Mouse (Mus musculus) kidney, postnatal 14 days (tissue): ENCODE results near the gene Naa15.
"Not testable (repeated sequence)": the region's sequence is repeated elsewhere in the genome, so short reads cannot be mapped to it uniquely, and the experiment has no call there.

Source experiments
- DNase-seq: peaks from one replicate; pipeline ENCODE4 v3.0.0; 2022; ENCODE audit warnings: mixed read lengths

Naa15 gene

DNA sequence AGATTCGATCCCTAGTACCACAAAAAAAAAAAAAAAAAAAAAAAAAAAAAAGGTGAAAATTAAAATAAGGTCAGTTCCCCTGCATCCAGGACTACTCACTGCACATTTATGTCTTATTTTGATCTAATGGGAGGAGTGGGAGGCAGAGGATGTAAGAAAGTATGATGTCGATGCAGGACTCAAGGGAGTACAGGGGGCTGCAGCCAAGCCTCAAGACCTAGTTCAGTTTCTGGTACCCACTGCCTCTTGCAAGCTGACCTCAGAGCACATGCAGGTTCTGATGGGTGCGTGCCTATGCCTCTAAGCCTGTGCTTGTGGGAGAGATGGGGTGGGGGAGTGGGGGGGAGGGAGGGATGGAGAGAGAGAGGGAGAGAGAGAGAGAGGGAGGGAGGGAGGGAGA, 20.1 kb upstream of the Naa15 start:
- DNase-seq, result no peak

DNA sequence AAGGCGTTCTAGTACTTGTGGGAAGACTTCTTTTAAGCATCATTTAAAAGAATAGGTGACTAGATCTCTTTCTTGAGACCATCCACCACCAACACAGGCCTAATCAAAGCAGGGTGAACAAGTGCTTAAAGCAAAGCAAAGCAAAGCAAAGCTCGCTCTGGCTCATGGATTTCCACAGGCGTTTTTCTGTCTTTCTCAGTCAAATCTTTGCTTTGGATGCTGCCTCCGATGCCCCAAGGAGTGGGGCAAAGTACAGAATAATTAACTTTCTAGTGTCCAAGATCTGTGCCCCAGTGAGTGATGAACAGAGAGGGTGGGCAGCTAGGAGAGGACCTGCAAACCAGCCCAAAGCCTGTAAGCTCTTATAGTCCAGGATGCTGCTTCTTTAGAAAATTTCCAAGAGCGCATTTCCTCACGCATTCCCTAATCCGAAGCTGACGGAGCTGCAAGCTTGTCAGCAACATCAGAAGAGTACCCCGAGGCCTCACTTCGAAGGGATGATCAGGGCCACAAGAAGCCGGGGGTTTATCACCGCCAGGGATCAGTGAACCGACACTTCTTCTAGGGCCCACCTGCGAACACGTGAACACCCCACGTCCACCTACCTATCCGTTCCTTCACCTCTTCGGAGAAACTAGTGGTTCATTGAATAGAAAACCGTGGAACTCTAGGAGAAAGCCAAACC, 19.3 kb upstream of the Naa15 start:
- no peak for DNase-seq

DNA sequence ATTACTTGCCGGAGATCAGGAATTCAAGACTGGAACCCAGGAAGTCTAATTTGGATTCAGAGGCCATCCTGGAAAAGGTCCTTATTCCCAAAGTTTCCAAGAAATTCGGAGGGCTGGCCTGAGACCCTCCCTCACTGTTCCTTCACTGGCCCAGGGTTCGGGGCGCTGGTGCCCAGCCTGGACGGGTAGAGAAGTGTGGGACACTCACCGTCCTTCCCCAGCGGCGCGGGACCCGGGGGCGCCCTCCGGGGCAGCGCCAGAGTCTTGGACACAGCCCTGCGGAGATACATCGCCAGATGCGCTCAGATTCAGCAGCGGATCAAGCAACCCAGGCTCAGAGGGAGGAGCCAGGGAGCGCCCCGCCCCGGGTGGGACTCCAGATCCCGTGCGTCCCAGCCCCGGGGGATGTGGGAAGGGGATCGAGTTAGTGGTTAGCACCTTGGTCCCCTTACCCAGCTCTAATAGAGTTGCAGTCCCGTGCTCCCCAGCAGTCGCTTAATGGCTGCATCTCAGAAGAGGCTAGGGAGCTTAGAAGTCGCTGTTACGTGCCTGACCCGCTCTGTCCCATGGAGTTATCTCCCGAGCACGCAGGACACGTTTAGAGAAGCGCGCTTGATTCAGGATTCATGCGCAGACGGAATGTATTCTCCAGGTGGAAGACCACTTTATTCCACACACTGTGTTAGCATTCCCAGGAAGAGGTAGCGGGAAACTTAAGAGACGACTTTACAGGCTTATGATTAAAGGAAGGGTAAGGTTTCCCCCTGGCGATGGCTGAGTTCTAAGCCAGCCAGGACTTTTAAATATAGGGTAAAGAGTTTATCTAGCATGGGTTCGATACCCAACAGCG, 18.5 kb upstream of the Naa15 start, which contains the start of gene Mgarp:
Gene Mgarp (minus strand): TSS at position 520 of the 850 bp plus-strand sequence.
- peak; percentile 75 for DNase-seq

DNA sequence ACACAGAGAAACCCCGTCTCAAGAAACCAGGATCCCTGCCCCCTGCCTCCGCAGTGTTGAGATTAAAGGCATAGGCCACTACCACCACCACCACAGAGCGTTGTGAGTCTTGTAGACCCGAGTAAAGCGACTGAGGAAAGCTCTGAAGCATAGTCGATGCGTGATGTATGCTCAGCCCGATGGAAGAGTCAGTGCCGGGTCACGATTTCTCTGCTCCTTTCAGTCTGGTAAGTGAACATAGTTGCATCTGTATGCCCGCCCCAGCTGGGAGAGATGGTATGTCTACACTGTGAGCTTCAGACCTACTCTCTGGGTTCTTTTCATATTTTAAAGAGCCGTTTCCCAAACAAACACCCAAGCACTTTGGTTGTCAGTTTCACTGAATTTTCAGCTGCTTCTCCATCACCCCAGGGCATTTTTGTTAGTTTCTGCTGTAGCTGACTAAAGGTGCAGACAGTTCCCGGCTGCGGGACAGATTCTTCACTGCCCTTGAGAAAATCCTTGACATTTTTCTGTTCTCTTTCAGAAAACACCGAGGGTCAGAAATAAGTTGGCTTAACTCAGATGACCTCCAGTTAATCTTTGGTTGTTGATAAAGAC, 17.1 kb upstream of the Naa15 start:
- no peak for DNase-seq

DNA sequence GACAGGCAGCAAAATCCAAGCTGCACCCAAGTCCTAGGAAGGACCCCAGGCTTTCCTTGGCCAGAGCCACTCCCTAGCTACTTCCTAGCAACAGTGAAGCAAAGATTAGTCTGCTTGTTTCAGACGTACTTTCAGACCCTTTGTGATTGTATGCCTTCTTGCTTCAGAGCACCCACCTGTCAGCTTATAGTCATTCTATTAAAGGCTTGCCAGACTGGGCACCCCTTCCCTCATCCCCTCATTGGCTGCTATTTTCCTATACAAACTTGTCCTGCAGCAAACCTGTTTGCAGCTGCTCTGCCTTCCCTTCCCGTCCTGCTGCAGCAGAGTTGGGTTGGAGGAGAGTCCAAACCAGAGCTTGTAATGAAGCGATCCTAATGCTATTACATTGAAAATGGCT, 16.3 kb upstream of the Naa15 start:
- DNase-seq, result no peak

DNA sequence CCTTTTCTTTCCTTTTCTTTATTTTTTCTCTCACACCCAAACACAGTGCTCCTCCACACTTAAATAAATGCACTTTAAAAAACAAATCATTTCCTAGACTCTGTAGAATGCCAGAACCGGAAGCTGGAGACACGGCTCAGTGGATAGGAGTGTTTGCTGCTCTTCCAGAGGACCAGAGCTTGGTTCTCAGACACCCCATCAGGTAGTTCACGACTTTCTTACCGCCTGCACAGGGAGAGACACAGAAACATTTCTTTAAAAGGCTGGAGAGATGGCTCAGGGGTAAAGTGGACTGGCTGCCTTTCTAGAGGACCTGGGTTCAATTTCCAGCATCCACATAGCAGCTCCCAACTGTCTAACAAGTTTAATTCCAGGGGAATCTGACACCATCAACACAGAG, 15.4 kb upstream of the Naa15 start:
- no peak for DNase-seq

DNA sequence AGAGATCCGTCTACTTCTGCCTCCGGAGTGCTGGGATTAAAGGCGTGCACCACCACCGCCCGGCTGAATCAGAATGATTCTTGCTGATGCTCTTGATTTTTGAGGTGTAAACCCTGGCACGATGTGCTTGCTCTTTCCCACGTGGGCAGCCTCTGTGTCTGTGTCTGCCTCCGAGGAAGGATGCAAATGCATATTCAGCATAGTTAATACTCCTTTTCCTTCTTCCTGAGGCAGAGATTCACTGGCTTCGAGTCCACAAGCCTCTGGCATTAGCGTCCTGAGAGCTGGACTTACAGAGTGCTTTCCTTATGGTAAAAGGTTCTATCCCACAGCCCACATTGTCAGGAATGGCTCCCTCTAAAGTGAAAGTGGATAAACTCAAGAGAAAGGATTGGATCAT, 14.3 kb upstream of the Naa15 start:
- DNase-seq, result no peak

DNA sequence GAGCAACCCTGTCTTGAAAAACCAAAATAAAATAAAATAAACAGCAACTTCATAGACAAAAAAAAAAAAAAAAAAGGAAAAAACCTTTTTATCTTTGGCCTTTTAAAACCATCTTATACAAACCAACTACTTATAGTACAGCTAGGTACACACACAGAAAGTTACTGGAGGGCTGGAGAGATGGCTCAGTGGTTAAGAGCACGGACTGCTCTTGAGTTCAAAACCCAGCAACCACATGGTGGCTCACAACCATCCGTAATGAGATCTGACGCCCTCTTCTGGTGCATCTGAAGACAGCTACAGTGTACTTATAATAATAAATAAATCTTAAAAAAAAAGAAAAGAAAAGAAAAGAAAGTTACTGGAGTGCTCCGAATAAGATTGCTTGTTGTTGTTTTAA, 12.9 kb upstream of the Naa15 start:
- DNase-seq, result not testable (repeated sequence)

DNA sequence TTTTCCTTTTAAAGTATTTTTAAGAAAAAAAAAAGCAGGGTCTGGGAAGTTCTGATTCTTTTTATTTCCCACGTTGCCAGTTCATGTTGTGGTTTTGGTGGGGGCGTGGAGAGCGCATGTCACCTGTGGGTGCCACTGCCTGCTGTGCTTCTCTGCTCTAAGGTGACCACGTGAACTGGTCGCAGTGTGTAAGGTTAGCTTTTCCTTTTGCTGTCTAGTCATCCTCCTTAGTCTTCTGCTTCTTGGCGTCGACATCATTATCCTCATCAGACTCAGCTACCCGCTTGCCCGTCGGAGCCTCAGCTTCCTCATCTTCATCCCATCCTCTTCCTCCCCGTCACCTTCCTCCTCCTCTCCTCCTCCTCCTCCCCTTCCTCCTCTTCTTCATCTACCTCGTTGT, 12.3 kb upstream of the Naa15 start:
- no peak for DNase-seq

DNA sequence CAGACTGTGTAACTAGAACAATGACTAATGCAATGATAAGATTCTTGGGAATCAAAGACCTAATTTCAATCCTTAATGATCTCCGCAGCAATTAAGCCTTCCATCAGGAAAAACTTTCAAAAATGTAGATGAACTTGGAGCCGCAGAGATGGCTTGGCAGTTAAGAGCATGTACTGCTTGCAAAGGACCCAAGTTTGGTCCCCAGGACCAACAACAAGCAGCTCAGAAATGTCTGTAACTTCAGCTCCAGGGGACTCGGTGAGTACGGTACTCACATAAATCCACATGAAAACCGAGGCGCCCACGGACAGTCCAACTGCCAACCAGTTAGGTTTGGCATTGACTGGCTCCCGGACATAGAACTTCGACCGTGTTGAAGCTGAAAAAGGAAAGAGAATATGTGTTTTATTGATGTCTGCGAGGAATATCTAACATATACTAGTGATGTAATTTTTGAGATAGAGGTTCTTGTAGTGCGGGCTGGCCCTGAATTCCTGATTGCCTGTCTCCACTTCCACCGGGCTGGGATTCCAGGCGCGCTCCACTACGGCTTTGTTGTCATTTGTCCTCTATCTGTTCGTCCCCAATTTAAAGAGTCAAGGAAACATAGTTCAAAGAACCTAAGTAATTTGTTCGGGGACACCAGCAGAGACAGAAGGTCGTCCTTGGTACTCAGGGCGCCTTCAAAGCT, 6.9 kb upstream of the Naa15 start:
- no peak for DNase-seq

DNA sequence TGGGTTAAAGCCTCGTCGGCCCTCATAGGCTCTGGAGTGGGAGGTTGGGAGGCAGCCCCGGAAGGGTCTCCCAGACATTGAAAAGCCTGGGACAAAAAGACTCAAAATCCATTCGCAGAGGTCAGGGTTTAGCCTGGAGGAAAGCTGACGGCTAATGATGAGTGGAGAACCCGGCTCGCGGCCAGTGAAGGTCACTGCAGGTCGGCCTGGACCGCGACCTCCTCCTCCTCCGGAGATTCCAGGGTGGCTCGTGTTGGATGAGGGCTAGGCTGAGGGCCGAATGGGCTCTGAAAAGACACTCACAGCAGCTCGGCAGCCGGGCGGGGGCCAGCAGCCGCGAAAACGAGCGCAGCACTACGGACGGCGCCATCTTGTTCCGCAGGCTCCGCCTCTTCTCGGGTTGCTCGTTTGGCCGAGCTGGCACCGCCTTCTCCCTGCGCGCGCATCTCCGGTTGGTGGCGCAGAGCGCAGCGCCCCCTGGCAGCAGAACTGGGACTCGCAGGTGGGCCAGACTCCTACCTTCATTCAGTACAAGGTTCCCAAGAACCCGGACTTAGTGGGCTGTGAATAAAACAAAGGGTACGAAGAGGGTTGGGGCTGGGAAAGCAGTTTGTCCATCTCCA, 6.3 kb upstream of the Naa15 start, which contains the start of gene Ndufc1:
Gene Ndufc1 (minus strand): TSS at position 428 of the 623 bp plus-strand sequence.
- DNase-seq, result peak; percentile 98

DNA sequence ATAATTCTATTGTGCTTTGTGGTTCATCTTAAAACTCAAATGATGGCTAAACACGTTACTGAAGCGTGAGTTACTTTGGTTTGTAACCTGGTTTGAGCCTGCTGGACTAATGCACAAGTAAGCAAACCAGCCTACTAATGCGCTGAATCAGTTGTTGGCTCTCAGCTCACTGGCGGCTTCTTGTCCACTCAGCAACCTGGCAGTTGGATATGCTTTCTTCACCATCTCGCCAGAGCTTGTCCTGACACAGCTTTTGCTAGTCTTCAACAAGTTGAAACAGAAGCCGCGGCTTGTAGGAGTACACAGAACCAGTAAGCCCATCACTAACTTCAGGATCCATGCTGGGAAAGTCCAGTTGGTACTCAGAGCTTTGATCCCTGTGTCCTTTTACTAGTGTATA, 2.5 kb upstream of the Naa15 start:
- peak; percentile 44 for DNase-seq

DNA sequence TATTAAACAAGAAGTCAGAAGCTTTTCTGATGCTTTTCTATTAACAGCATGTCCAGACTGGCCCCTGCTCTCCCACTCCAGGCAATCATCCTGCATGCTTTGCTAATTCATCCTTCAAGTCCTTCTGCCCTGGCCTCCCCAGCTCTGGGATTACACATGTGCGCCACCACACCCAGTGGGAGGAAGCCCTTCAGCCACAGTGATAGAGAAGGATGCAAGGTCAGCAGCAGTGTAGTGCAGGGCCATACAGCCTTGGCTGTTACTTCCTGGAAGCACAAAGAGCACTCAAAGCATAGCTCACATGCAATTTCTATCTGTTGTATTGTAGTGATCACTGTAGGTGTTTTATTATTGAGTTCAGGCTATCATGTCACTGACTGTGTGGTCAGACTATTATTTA, 1.7 kb upstream of the Naa15 start:
- peak; percentile 27 for DNase-seq

DNA sequence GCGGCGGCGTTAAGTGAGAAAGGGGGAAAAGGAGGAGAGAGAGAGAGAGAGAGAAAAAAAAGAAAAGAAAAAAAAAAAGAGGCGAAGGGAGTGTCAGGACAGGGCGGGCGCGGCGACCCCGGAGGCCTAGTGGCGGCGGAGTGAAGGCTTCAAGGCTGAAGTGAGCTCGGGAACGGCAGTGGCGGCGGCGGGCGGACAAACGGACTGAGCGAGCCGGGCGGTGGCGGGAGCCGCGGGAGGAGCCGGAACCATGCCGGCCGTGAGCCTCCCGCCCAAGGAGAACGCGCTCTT, 1.1 kb downstream of the Naa15 start:
- DNase-seq, result no peak

DNA sequence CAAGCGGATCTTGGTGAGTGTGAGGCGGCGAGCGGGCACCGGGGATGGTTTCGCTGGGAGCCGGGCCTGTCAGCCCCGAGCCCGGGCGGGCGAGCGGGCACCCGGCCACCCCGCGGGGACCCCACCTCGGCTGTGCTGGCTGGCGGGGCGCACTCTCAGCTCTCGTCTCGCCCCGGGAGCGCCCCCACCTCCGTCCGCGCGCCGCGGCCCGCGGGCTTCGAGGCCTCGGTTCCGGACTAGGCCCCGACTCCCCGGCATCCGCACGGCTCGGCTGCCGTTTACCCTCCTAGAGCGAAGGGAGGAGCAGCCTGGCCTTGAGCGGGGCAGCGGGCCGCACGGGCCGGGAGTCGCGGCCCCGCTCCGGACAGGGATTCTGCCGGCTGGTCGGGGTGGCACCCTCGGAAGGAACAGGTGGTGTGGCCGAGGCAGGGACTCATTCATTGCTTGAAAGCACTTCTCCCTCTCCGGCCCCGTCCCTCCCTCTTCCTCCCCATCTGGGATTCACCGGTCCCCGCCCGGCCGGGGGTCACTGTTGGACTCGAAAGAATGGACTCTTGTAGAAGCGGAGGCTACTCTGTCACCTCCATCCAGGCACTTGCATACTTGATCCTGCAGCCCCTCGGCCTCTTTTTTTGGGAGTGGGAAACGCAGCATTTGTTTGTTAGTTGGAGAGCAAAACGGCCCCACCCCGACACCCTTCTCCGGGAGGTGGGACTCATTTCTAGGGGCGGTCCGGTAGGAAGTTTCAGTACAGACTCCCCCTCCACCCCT, 1.6 kb downstream of the Naa15 start:
- DNase-seq, result peak; percentile 64

DNA sequence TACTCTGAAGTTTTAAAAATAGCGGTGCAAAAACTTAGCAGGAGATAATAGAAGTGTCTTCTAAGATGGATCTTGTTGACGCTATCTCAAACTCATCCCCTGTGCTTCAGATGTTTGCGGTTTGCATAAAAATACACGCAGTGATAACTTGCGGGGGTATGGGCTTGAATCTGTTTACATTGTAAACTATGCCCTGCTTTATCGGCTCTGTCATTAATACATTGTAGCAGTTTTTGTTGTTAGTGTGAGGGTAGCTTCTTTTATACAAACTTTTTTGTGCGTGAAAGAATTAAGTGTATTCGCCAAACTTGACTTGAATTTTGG, 2.1 kb downstream of the Naa15 start:
- no peak for DNase-seq

DNA sequence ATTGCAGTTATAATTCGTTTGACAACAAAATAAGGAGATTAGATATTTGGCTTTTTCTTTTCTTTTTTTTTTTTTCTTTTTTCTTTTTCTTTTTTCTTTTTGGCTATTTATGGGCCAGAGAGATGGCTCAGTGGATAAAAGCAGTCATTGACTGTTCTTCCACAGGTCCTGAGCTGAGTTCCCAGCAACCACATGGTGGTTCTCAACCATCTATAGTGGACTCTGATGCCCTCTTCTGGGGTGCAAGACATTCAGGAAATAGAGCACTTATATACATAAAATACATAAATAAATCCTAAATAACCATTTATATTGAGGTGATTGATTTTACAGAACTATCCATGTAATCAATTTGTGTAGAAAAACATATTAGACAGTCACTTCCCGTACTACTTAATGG, 2.5 kb downstream of the Naa15 start:
- DNase-seq, result no peak

DNA sequence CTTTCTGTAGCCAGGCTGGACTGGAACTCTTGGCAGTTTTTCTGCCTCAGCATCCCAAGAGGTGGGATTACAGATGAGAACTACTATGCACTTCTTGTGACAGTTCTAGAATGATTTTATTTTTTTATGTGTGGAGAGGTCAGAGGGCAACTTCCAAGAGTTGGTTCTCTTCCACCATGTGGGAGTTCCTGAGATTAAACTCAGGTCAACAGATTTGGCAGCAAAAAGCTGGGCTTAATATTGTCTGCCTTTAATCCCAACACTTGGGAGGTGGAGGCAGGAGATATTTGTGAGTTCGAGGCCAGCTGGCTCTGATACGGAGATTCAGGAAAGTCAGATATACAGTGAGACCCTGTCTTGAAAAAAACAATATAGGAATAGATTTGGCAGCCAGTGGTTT, 3.0 kb downstream of the Naa15 start:
- no peak for DNase-seq

DNA sequence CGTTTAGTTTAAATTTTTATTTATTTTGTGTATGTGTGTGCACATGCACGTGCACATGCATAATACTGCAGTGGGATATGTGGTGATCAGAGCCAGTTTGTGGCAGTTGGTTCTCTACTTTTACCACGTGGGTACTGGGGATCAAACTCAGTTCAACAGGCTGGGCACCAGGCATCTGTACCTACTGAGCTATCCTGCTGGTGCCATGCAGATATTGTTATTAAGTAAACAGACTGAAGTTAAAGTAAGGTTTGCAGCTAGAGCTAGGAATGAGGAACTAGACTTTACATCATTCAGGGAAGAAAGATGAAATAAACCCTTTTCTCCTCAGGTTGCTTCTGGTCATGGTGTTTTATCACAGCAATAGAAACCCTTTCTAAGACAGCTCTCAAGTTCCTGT, 7.0 kb downstream of the Naa15 start:
- no peak for DNase-seq

DNA sequence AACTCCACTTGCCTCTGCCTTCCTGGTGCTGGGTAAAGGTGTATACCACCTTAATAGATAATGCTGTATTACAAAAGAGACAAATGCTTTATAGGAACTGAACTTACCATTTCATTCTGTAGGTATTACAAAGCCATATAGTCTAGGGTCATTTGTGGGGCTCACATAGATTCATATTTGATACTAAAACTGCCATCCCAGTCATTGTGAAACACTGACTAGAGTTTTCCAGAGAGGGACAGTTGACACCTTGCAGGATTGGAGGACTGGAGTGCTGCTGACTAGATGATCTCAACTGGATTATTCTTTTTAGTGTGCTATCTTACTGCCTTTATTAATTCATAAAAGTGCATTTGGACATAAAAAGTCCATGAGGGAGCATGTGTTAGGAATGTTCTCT, 10.4 kb downstream of the Naa15 start:
- no peak for DNase-seq

DNA sequence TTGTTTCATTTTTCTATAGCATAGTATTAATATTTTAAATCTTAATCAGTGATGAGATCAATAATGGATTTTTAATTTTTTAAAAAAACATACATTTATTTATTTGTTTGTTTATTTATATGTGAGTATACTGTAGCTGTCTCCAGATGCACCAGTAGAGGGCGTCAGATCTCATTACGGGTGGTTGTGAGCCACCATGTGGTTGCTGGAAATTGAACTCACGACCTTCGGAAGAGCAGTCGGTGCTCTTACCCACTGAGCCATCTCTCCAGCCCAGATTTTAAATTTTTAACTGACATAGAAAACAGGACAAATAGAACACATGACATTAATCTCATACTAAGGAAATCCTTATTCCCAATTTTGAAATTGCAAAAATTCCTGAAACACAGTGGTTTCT, 19.4 kb downstream of the Naa15 start:
- not testable (repeated sequence) for DNase-seq

DNA sequence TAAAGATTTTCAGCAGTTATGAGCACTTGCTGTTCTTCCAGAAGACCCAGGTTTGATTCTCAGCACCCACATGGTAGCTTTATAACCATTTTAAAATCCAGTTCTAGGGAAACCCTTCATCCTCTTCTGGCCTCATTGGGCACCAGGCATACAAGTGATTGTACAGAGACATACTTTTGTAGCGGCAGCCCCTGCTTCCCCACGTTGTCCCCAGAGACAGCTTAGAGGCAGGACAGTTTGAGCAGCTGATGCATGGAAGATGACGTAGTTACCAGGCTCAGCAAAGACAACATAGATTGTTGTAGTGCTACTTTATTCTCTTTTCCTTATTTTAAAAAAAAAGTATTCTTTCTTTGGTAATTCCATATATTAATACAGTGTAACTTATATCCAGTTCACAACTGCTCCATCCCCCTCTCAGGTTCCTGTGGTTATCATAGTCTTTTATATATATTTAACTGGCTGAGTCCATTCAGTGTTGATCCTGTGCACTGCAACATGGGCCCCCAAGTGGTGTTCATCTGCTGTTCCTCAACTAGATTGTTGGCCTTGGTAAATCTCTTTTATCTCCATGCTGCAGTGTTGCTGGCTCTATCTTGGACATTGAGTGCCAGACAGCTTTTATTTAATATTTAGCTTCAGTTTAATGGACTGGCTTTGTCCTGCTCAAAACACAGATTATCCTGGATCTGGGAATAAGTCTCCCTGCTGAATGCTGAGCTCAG, 20.1 kb downstream of the Naa15 start:
- no peak for DNase-seq
